Comparison of ENCODE assay signal across 8 mouse cellular contexts in genomic region chr3:88081345-88082223, GRCm38 (mm10). TPM values are rescaled to one million over a fixed set of nuclear protein-coding genes. Genes with fewer than 3 reads are reported as not detected.
A peak's percentile ranks its signal among the peaks of the same experiment; 100 is the strongest.
DNase-seq lines count a peak whose midpoint lies in the region; ATAC-seq and TF ChIP-seq lines count a peak whose summit lies in the region.

Iqgap3 (plus strand) TSS chr3:88081971.

- peak; percentile 84 for ATAC-seq in CD4-positive, CD25-positive, alpha-beta regulatory T cell, adult 4 months
- peak; percentile 92 for ATAC-seq in erythroid progenitor cell, adult 5-6 weeks (replicated peaks; ENCODE audit: low FRiP score, poor library complexity, severe bottlenecking)
- ATAC-seq in heart, embryonic 13.5 days (ENCODE audit: extremely low read depth, insufficient number of reproducible peaks, low FRiP score, low TSS enrichment), result peak; percentile 62; the same call in 1 of the 2 replicates
- peak; percentile 87 for ATAC-seq in liver, embryonic 11.5 days (replicated peaks; ENCODE audit: low FRiP score)

- H3K79me2 ChIP-seq in myocyte (ENCODE audit: control insufficient read depth, insufficient read depth), result peaks cover 6% of the 10 kb centered on the region

- H3K4me3 ChIP-seq in brown adipose tissue, adult 24 weeks (ENCODE audit: insufficient read depth, low read depth, low read length), result peak within 1 kb of the TSS; percentile 30
- H3K4me3 ChIP-seq in heart, embryonic 13.5 days, result peak within 1 kb of the TSS; percentile 68
- peak within 1 kb of the TSS; percentile 68 for H3K4me3 ChIP-seq in liver, embryonic 11.5 days (ENCODE audit: low read depth, low read length)
- peak within 1 kb of the TSS; percentile 58 for H3K4me3 ChIP-seq in myocyte

- H3K9ac ChIP-seq in heart, embryonic 13.5 days, result peak within 1 kb of the TSS; percentile 83
- peak within 1 kb of the TSS; percentile 79 for H3K9ac ChIP-seq in liver, embryonic 11.5 days (ENCODE audit: low read depth, low read length)

- H3K9me3 ChIP-seq in heart, embryonic 13.5 days, result no peaks in the 10 kb centered on the region
- no peaks in the 10 kb centered on the region for H3K9me3 ChIP-seq in liver, embryonic 11.5 days (ENCODE audit: control insufficient read depth, low read length)

- H3ac ChIP-seq in myocyte (ENCODE audit: control insufficient read depth, insufficient read length), result no peak within 1 kb of the TSS

- H3K27me3 ChIP-seq in heart, embryonic 13.5 days (replicated peaks), result peaks cover 9% of the 10 kb centered on the region; the same call in 1 of the 2 replicates
- no peaks in the 10 kb centered on the region for H3K27me3 ChIP-seq in liver, embryonic 11.5 days (replicated peaks; ENCODE audit: control insufficient read depth, insufficient read depth, low read length)
- H3K27me3 ChIP-seq in myocyte (ENCODE audit: control insufficient read depth, insufficient read depth, insufficient read length), result no peaks in the 10 kb centered on the region

- WGBS in heart, embryonic 13.5 days, result 18% methylated on average over 33 of the region's 33 CpGs
- 21% methylated on average over 33 of the region's 33 CpGs for WGBS in liver, embryonic 11.5 days

- H3K4me2 ChIP-seq in heart, embryonic 13.5 days, result peak within 1 kb of the TSS; percentile 89
- peak within 1 kb of the TSS; percentile 90 for H3K4me2 ChIP-seq in liver, embryonic 11.5 days
- peak within 1 kb of the TSS; percentile 76 for H3K4me2 ChIP-seq in myocyte (ENCODE audit: low read depth)

- H3K4me1 ChIP-seq in brown adipose tissue, adult 24 weeks (ENCODE audit: control insufficient read depth, insufficient read depth, insufficient read length, low read length), result no peaks in the 10 kb centered on the region
- H3K4me1 ChIP-seq in heart, embryonic 13.5 days, result peaks cover 25% of the 10 kb centered on the region
- peaks cover 2% of the 10 kb centered on the region; the same call in 1 of the 2 replicates for H3K4me1 ChIP-seq in liver, embryonic 11.5 days (replicated peaks; ENCODE audit: control insufficient read depth, insufficient read depth, low read length)

- no peak within 1 kb of the TSS for H3K27ac ChIP-seq in brown adipose tissue, adult 24 weeks (replicated peaks; ENCODE audit: low read depth, low read length)
- H3K27ac ChIP-seq in heart, embryonic 13.5 days (replicated peaks), result peak within 1 kb of the TSS; percentile 45
- no peak within 1 kb of the TSS for H3K27ac ChIP-seq in liver, embryonic 11.5 days (ENCODE audit: low read depth, low read length)

- TF ChIP-seq POLR2A in myocyte (IDR thresholded peaks at IDR 0.05; ENCODE audit: insufficient read length, low read depth), result peak; percentile 65

- DNase-seq in kidney, postnatal 10 days, result peak; percentile 95
- peak; percentile 81 for DNase-seq in liver, embryonic 11.5 days (ENCODE audit: low spot score)
- peak; percentile 83 to 92 for DNase-seq in spleen, postnatal 4 days (ENCODE audit: low spot score in 2 of 2)

- peaks cover 29% of the 10 kb centered on the region for H3K36me3 ChIP-seq in heart, embryonic 13.5 days
- H3K36me3 ChIP-seq in liver, embryonic 11.5 days (ENCODE audit: control insufficient read depth, insufficient read depth, low read length), result 0 out of 2 replicates have a peak, but pooled peaks cover 2% of the 10 kb centered on the region
- peaks cover 5% of the 10 kb centered on the region for H3K36me3 ChIP-seq in myocyte (ENCODE audit: control insufficient read depth, insufficient read depth)

TF ChIP-seq in myocyte, 11 proteins besides CTCF, POLR2A, EP300 and RAD21:
- TF ChIP-seq USF1 (IDR thresholded peaks at IDR 0.05; ENCODE audit: low read depth) (peak; percentile 63), TCF3 (IDR thresholded peaks at IDR 0.05; ENCODE audit: insufficient read length, low read depth) (no peak), MYOD1 (IDR thresholded peaks at IDR 0.05; ENCODE audit: control insufficient read depth in 1 of 3, insufficient read length in 2 of 3, low read depth in 2 of 3) (no peak), CEBPB (IDR thresholded peaks at IDR 0.05; ENCODE audit: insufficient read depth, poor library complexity, severe bottlenecking) (no peak), REST (IDR thresholded peaks at IDR 0.05; ENCODE audit: insufficient read depth, insufficient read length) (no peak), MYOG (IDR thresholded peaks at IDR 0.05; ENCODE audit: control insufficient read depth in 1 of 3, insufficient read depth in 1 of 3, insufficient read length in 2 of 3, low read depth in 2 of 3) (peak in 1 of 3 experiments; percentile 30), TCF12 (IDR thresholded peaks at IDR 0.05; ENCODE audit: insufficient read depth, poor library complexity, severe bottlenecking) (no peak), E2F4 (IDR thresholded peaks at IDR 0.05; ENCODE audit: insufficient read depth) (peak; percentile 99), POLR2AphosphoS2 (IDR thresholded peaks at IDR 0.05; ENCODE audit: insufficient read length, low read depth) (peak; percentile 50), MAX (IDR thresholded peaks at IDR 0.05; ENCODE audit: low read depth) (no peak), SRF (IDR thresholded peaks at IDR 0.05; ENCODE audit: control insufficient read depth, insufficient read length, low read depth) (no peak)

RNA-seq across cellular contexts. Expression of gene Iqgap3, which starts in this region (rescaled TPM):
- 1 to 10 TPM in 1 of 2 experiments, under 1 TPM in 1; 0.75 to 1.5 TPM for polyA plus RNA-seq in CD4-positive, CD25-positive, alpha-beta regulatory T cell, adult 4 months (2017; shearing (Covaris generic))
- 1.1 TPM in 1 of 2 replicates, not detected in the other for polyA plus RNA-seq in brown adipose tissue, adult 24 weeks (2012; ENCODE audit: insufficient read depth, insufficient read length, missing spikeins)
- total RNA-seq in erythroid progenitor cell, adult 5-6 weeks (2015; ENCODE audit: low replicate concordance), result 29.8 and 31.4 TPM in 2 replicates
- total RNA-seq in erythroid progenitor cell, adult 5-6 weeks (2017; ENCODE audit: low replicate concordance), result 56.3 and 60.7 TPM in 2 replicates
- polyA plus RNA-seq in heart, embryonic 13.5 days (2015; fragmentation: Nextera tagmentation; extraction: Ambion mirVana), result 22.7 and 24.2 TPM in 2 replicates
- polyA plus RNA-seq in liver, embryonic 11.5 days (2014; fragmentation: Nextera tagmentation; extraction: Ambion mirVana), result 16.8 and 19.1 TPM in 2 replicates
- polyA plus RNA-seq in myocyte (2012; fragmentation: generic; extraction: Trizol), result 13.6 TPM
